Mouse (Mus musculus): Measurements from ENCODE around the gene Prss30.
A peak's percentile ranks its signal among the peaks of the same experiment; 100 is the strongest.

Prss30 gene

GRCm38 (mm10) chr17:23980297-23980909 lies at the start of gene Prss30:
Gene Prss30 (minus strand): TSS chr17:23980566.
- DNase-seq (ENCODE audit: low read depth), result peak; percentile 86

DNA sequence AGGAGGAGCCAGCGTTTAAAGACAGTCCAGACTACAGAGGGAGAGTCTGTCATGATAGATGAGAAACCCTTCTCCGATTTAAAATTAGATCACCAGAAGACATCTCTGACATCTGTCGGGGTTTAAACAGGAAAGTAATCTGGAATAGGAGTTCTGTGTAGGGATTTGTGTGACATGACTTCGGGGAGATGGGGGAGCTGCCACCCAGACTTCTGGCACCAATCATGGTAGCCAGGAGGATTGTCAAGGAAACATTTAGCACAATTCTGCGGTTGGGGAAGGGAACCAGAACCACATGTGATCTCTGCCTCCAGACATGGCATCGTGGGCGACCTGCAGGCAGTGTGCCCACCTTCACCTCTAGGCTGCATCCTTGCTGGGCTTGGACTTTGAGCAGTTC lies 49.1 kb upstream of the Prss30 start:
- DNase-seq (ENCODE audit: low read depth), result no peak

GRCm38 (mm10) chr17:24021375-24022199 lies 41.2 kb upstream of the Prss30 start:
- DNase-seq (ENCODE audit: low read depth), result no peak

GRCm38 (mm10) chr17:24020696-24021095 lies 40.3 kb upstream of the Prss30 start:
- no peak for DNase-seq (ENCODE audit: low read depth)

DNA sequence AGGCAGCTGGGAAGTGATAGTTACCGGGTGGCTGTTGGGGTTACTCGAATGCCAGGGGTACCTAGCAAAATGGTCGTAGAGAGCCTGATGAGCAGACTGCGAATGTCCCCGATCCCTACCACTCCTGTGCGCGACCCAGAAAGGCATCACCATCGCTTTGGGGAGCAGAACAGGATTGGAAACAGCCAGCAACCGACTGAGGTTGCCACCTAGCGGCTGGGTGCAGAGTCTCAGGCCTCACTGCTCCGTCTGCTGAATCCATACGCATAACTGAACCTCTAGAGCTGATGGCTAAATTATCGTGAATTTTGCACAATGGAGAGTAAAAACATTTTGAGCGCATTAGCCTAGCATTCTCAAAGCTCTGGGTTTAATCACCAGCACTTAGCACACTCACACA lies 35.4 kb upstream of the Prss30 start:
- DNase-seq (ENCODE audit: low read depth), result peak; percentile 29

DNA sequence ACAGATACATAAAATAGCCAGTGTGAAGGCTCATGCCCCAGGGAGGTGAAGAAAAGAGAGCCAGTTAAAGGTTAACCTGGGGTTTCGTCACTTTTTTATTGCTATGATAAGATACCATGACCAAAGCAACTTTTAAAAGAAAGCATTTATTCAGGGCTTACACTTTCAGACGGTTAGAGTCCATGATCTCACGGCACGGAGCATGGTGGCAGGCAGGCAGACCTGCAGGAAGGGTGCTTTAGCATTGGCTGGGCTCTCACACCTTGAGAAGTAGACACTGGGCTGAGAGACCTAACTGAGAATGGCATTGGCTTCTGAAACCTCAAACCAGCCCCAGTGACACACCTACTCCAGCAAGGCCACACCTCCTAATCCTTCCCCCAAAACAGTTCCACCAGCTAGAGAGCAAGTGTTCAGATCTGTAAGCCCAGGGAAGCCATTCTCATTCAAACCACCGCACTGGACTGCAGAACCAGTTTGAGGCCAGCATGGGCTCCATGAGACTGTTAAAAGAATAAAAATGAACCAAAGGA lies 34.1 kb upstream of the Prss30 start:
- DNase-seq (ENCODE audit: low read depth), result no peak

DNA sequence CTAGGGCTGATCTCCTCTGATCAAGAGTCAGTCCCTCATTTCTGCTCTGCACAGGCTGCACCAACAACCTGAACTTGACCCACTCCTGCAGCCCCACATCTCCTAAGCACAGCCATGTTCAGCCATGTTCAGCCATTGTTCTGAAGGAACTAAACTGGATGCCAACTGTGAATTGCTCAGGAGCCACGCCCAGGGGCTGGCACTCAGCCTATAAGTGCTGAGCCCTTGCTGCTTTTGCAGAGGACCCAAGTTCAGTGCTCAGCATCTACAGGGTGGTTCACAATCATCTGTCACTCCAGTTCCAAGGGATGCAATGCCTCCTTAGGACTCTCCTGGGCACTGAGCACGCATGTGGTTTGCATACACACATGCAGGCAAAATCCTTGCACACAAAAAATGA lies 32.6 kb upstream of the Prss30 start:
- no peak for DNase-seq (ENCODE audit: low read depth)

DNA sequence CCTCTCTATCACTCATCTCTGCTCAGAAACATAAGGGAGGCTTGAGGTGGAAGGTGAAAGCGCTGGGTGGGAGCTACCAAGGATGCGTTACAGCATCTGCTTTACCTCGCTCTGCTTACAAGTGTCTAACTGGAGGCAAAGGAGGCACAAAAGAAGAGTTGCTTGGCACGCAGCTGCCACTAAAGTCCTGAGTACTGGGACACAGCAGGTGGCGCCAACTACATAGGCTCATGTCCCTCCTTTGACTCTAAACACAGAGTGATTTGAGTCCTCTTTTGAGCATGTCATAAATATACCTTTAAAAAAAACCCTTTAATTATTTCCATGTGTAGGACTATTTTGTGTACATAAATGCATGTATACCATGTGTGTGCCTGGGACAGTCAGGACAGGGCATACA lies 29.3 kb upstream of the Prss30 start:
- no peak for DNase-seq (ENCODE audit: low read depth)

DNA sequence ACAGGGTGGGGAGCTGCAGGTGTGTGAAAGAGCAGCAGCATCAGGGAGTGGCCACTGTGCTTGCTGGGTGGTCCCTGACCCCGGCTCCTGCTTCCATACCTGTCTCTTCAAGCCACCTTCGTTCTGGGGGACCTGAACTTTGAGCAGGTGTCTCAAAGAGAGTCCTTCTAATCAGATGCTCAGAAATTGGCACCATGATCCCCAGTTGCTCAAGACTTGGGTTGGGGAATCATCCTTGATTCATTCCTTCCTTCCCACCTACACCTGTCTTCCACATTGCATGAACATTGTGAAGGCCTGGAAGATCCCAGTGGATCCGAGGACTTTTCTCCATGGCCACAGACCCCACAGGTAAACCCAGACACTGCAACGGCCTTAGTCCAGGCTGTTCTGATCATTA lies 27.7 kb upstream of the Prss30 start:
- DNase-seq (ENCODE audit: low read depth), result no peak

DNA sequence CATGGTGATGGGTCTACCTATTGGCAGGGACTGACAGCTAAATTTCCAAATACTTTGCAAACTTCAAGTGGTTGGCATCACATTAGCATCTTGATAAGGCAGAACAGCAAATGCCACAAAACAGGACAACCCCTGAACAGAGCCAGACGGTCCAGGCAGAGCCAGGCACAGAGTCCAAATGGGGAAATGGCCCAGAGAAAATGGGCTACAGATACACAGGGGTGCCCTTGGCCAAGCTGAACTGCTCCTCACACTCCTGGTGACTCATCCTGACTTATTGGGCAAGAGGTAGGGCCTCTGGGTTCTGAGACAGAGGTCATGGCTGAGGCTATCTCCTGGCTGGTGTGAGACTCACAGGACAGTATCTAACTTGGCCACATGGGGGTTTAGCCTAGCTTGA lies 27.0 kb upstream of the Prss30 start:
- no peak for DNase-seq (ENCODE audit: low read depth)

- no peak for DNase-seq (ENCODE audit: low read depth)
Measured at GRCm38 (mm10) chr17:24006930-24007329, 26.6 kb upstream of the Prss30 start.

DNA sequence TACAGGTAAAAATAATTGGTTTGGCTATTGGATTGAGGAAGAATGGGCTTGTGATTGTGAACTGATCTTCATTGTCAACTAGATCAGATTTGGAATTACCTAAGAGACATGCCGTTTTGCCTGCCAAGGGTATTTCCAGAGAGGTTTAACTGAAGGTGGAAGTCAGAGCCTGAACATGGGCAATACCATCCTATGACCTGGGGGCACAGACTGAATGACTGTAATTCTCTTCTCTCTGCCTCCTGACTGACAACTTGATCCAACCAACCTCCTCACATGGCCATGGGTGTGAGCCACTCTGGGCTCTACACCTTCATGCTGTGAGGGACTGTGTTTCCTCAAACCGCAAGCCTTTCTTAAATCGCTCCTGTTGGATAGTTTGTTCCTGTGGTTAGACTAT lies 24.7 kb upstream of the Prss30 start:
- no peak for DNase-seq (ENCODE audit: low read depth)

DNA sequence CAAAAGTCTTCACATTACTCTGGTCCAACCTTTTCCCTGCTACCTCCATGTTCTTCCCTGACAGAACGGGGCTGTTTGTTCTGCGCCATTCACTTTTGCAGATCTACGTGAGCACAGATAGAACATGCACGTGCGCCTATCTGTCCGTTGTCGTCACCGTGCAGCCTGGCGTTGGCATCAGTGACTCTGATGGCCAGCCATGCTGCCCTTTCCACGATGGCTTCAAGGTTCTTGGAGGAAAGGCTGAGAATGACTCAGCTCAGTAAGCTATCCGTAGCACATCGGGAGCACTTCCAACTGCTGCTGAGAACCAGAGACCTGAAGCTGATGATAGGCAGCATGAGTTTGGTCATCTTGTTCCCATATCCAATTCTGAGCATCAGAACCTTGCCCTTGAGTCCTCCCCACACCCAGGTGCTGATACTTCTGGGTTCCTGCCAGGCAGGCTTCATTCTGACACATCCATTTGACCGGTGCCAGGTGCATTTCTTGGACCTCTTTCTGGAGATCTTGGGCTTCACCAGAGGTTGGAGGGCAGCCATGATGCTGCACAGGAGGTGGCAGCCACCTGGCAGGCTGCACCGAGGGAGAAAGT lies 23.8 kb upstream of the Prss30 start:
- DNase-seq (ENCODE audit: low read depth), result no peak

GRCm38 (mm10) chr17:24000404-24000803 lies 20.0 kb upstream of the Prss30 start:
- DNase-seq (ENCODE audit: low read depth), result no peak

DNA sequence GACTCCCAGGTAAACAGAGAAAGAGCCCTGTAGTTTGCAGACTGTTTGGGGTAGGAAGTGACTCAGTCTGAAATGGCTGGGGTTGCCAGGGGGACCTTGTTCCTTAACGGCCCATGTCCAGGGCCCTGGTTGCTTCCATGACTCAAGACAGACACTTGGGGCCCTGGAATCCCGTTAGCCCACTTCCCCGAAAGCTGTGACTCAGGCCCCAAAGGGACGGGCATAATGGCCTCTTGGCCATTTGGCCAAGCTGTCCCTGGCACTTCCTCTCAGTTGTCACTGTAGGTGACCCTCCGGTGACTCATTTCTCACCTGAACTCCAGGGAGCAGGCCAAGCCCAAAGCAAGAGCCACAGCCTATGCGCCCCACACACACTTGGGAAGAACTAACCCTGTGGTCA lies 18.0 kb upstream of the Prss30 start:
- DNase-seq (ENCODE audit: low read depth), result no peak

GRCm38 (mm10) chr17:23997901-23998300 lies 17.5 kb upstream of the Prss30 start, which contains the start of gene Prss22:
Gene Prss22 (minus strand): TSS chr17:23998100.
- DNase-seq (ENCODE audit: low read depth), result no peak

- DNase-seq (ENCODE audit: low read depth), result no peak
Measured at GRCm38 (mm10) chr17:23995421-23995820, 15.1 kb upstream of the Prss30 start.

- no peak for DNase-seq (ENCODE audit: low read depth)
Measured at GRCm38 (mm10) chr17:23994667-23995066, 14.3 kb upstream of the Prss30 start.

DNA sequence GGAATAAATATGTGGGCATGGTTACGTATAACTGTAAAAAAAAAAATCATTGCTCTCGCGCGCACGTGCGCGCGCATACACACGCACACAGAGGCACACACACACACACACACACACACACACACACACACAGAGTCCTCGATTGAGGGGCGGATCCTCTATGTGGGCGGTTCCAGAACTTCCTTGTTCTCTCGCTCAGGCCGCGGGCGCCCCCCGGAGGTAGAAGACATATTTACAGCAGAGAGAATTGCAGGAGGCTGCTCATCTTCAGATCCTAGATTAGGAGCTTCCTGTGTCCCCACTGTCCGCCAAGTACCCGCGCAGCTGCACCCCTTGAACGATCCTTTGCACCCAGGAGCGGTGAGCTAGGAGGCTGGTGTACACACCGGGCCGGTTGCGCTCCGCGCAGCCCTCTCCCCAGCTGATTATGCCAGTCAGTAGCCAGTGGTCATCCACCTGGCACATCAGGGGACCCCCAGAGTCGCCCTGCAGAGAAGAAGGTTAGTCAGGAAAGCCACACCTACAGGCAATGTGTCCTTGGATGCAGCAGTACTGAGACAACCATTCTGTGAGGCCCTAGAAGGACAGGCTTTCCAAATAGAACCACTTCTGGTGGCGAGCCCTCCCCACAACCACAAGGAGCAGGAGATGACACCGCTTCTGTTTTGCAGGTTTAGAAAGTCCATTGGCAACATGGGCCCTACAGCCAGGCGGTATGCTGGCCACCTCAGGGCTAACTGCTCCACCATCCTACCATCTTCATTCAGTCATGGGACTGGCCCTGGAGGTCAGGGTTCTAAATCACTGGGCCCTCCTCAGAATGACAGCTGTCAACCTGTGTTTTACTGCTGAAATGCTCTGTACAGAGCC lies 13.4 kb upstream of the Prss30 start:
- DNase-seq (ENCODE audit: low read depth), result peak; percentile 96

DNA sequence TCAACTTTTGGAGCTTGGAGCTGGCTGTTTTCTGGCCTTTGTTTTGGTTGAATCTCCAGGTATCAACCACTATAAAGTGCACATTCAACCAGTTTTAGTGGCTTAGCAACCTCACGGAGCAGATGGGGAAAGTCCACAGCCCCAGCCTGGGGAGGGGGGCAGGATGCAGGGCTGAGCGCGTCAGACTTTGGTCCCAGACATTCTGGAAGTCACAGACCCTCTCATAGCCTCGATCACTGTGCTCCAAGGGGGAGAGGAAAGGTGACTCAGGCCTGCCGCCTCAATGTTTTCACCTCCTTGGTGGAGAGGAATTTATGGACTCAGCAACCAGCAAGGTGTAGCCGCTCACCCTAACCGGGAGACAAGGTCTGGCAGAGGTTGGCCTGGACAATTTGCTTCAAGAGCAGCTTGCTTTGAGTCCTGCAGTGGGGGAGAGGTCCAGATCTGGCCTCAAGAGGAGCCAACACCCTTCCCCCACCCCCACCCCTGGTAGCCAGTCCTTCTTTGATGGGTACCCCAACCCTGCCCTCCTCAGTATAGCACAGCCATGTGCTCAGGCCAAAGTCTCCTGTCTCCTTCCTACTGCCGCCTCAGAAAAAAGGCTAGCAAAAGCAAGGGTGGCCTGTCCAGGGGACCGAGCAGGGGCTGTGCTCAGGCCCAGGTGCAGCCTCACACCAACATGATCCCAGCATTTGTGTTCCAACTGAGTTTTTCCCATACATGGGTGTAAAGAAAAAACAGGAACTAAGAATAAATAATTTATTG lies 12.6 kb upstream of the Prss30 start:
- DNase-seq (ENCODE audit: low read depth), result peak; percentile 37

DNA sequence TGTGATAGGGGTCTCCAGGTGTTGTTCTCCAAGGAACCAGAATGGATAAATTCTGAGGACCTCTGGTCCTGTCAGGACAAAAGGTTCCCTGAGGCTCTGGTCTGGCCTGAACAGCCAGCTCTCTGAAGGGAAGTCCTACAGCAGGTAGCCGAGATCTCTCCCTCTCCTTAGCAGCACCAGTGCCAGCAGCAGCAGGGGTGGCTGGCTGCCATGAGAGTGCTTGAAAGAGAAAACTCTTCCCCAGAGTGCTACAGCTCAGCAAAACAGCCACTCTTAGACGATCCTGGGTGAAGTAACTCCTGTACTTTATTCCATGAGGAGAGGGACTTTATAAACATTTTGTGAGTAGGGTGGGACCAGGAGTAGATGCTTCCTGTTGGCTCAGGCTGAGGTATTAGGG lies 9.4 kb upstream of the Prss30 start:
- no peak for DNase-seq (ENCODE audit: low read depth)
